Mouse (Mus musculus) E14TG2a.4 (cell line): ENCODE measurements around the gene Cfb.
"Not testable (repeated sequence)": the region's sequence is repeated elsewhere in the genome, so short reads cannot be mapped to it uniquely, and the experiment has no call there.

Experiments
- CTCF ChIP-seq: conservative IDR thresholded peaks from 2 replicates; pipeline ENCODE4 v1.5.1; 2014; ENCODE audit warnings: low read length
- NANOG ChIP-seq: IDR thresholded peaks from 2 replicates; pipeline ENCODE4 v1.6.1; 2014; ENCODE audit warnings: borderline replicate concordance, low read length, mixed read lengths
- POU5F1 ChIP-seq: IDR thresholded peaks from 2 replicates; pipeline ENCODE4 v1.6.1; 2014; ENCODE audit warnings: low read length, borderline replicate concordance

DNA sequence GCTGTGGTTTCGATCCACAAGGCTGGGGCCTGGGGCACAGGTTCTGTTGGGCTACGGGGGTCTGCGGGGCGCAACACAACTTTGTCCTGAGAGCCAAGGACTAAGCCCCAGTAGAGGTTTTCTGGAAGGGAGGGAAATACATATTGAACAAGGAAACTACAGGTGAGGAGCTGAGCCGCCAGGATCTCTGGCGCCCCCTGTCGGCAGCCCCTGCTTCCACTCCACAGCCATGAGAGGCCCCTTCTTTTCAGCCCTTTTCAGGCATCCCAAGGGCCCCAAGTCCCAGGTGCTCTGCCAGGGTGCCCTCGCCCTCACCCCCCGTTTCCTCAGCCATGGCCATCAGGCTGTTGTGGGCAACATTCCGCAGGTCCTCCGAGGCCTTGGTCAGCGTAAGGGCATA is 48.6 kb downstream of the Cfb start:
- TF ChIP-seq CTCF: peak; percentile 83
- not testable (repeated sequence) for TF ChIP-seq POU5F1, NANOG
